Mouse (Mus musculus) layer of hippocampus, adult 11-12 months (tissue): ENCODE measurements at regions not wholly inside any gene's neighbourhood (a gene's known extent, or its start where the extent isn't known, plus 50 kb on each side); places are given as distances from the start of the nearest gene placed in this dataset.

Experiments used
- DNase-seq: peaks from one replicate; pipeline ENCODE4 v3.0.0; 2022; ENCODE audit warnings: low spot score

DNA sequence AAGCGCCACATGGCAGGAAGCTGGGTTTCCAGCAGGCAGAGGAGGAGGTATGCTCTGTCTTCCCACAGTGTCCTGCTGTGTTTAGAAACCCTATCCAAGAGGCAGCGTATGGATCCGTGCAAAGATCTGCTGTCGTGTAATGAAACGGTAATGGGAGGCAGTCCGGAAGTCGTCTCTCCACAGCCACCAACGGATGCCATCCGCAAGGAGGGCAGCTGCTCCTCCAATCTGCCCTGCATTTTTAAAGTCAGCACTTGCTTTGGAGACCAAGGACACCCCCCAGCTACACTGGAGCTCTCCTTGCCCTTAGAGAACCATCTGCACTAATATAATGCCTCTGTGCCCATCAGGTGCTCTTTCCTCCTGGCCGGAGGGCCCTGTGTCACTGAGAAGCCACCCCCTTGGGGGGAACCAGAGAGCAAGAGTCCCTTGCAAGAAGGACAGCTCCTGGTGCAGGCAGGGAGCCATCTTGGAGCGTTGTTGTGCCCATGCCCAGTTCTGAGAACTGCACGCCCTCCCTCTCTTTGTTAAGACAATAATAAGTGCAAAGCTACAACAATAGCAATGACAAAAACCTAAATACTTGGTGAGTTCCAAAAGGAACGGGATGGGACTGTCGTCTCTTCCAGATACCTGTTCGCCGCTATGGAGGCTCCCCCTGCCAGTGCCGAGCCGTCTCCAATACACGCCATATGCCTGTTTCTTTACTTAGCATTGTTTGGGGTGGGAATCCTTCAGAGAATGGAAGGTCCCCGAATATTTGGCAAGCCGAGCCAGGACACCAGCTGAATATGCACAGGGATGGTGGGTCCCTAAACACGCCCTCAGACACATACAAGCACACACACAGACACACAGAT lies 384.4 kb downstream of the Zfp536 start:
- DNase-seq, result peak; percentile 68

DNA sequence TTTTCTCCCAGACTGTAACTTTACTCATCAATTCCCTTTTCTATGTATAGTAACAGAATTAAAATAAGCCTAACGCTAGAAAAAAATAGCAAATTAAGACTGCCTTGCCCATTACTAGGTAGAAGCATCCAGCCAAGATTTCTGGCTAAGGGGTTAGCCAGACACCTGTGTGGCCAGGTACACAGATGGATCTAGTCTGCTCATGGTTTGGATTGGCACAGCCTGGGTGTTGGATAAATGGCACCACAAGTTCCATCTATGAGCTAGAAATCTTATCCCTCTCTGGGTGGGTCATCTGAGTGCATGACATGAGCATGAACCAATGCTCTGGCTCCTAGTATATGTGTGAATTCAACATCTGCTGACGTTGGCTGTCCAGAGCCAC lies 383.7 kb downstream of the Zfp536 start:
- DNase-seq, result no peak

DNA sequence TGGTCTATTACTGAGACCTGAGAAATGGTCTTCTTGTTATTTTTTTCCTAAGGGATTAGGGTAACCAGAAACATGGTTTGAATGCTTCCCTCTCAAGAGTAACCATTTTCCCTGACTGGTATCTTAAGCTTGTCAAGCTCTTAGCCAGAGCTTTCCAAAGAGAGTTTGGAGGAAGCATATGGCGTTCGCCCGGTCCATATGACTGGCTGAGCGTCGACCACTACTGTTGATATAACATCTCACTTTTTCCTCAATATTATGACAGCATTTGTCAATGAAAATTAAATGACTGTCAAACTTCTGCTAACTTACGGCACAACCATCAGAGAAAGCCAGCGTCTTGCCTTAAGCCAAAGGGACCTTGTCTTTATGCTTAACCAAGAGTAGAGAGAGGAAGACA lies 383.2 kb downstream of the Zfp536 start:
- DNase-seq, result no peak

GRCm38 (mm10) chr7:37392122-37392521 lies 381.3 kb downstream of the Zfp536 start:
- DNase-seq, result no peak

- DNase-seq, result no peak
Measured at GRCm38 (mm10) chr7:37392604-37393003, 380.8 kb downstream of the Zfp536 start.

DNA sequence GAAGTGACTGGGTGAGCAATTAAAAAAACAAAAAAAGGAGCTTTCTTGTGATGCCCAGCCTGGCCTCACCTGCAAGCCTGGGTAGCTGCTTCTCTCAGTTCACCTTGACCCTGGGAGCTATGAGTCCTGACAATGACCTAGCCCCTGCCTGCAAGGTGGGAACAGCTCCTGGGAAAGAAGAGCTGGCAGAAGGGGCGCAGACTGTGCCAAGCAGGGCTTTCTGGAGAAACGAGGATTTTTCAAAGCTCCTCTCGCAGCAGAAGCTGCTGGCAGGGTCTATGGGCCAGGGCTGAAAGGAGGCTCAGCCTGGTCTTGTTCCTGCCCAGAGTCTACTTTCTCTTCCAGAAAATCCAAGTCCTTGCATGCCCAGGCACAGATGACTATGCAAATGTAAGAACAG lies 380.4 kb downstream of the Zfp536 start:
- no peak for DNase-seq

- no peak for DNase-seq
Measured at GRCm38 (mm10) chr7:37394965-37395426, 378.4 kb downstream of the Zfp536 start.

DNA sequence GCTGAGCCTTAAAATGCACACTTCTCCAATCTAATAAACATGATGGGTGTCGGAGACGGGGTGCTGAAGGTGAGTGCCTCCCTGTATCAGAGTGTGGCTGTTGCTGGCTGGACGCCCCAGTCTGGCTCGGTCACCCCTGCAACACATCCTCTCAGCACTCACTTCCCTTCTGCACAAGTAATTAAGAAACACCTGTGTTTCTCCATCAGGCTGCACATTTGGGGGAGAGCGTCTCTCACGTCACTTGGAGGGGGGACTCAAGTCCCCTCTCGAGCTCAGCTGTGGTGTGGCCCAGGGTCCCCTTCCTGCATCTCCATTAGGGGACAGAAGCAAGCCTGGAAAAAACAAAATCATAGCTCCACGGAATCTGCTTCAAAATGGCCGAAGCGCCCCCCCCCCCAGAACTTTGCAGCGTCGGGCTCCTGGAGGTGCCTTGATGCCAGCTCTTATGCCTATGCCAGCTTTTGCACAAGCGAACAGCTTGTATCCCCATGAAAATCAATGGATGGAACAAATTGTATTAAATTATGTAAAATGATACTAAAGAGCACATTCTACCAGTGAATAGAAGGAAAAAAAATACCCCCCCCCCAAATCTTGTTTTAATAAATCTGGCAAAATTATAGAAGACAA lies 377.4 kb downstream of the Zfp536 start:
- DNase-seq, result no peak

DNA sequence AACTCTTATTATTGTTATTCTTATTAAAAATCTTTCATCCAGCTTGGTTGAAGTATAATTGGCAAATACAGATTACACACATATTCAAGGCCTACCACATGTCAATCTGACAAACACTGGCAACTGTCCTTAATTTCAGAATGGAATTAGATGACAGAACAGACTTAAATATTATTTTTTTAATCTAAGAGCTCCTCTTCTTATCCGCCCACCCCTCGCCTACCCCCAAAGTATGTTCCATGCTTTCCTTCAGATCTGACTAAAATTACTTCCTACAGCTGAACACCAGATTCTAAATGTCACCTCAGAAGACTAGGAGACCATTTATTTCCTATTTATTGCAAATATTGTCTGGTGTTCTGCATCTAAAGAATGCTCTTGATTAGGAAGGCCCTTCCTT lies 370.0 kb downstream of the Zfp536 start:
- no peak for DNase-seq

- no peak for DNase-seq
Measured at GRCm38 (mm10) chr7:37413350-37413749, 360.1 kb downstream of the Zfp536 start.

- no peak for DNase-seq
Measured at GRCm38 (mm10) chr7:37421704-37422103, 351.7 kb downstream of the Zfp536 start.
